Mouse (Mus musculus): ENCODE measurements around the gene Setd4. TPM values are rescaled to one million over a fixed set of nuclear protein-coding genes. Genes with fewer than 3 reads are reported as not detected.

Setd4 gene
- polyA plus RNA-seq, 1 experiment from 2014 or later = 12.3 TPM

GRCm38 (mm10) chr16:93585703-93586205 is 18.1 kb downstream of the Setd4 start:
- no peak overlapping the region for H3K4me2 ChIP-seq (ENCODE audit: low read depth, low read length)
- no peak overlapping the region for H3K4me3 ChIP-seq (ENCODE audit: low read depth, low read length)
- ATAC-seq (ENCODE audit: low read depth) = no peak
- H3K9me3 ChIP-seq (ENCODE audit: control insufficient read depth, low read length) = no peaks in the 10 kb centered on the region
- no peak overlapping the region for H3K27ac ChIP-seq (ENCODE audit: low read depth, low read length)
- WGBS = 94% methylated on average over 9 of the region's 9 CpGs
- H3K27me3 ChIP-seq (ENCODE audit: control insufficient read depth, insufficient read depth, low read length) = no peaks in the 10 kb centered on the region
- H3K36me3 ChIP-seq (ENCODE audit: control insufficient read depth, insufficient read depth, low read length) = peaks cover 20% of the 10 kb centered on the region
- no peaks in the 10 kb centered on the region for H3K4me1 ChIP-seq (ENCODE audit: control insufficient read depth, insufficient read depth, low read length)
- no peak overlapping the region for H3K9ac ChIP-seq (replicated peaks; ENCODE audit: low read depth, low read length)

- H3K27me3 ChIP-seq (ENCODE audit: control insufficient read depth, insufficient read depth, low read length) = no peaks in the 10 kb centered on the region
- H3K4me2 ChIP-seq (ENCODE audit: low read depth, low read length) = no peak overlapping the region
- no peaks in the 10 kb centered on the region for H3K9me3 ChIP-seq (ENCODE audit: control insufficient read depth, low read length)
- H3K4me1 ChIP-seq (ENCODE audit: control insufficient read depth, insufficient read depth, low read length) = no peaks in the 10 kb centered on the region
- no peak for ATAC-seq (ENCODE audit: low read depth)
- H3K4me3 ChIP-seq (ENCODE audit: low read depth, low read length) = no peak overlapping the region
- 91% methylated on average over 24 of the region's 24 CpGs for WGBS
- peaks cover 19% of the 10 kb centered on the region for H3K36me3 ChIP-seq (ENCODE audit: control insufficient read depth, insufficient read depth, low read length)
- no peak overlapping the region for H3K27ac ChIP-seq (ENCODE audit: low read depth, low read length)
- H3K9ac ChIP-seq (replicated peaks; ENCODE audit: low read depth, low read length) = no peak overlapping the region
Observed at GRCm38 (mm10) chr16:93584976-93585702, 18.7 kb downstream of the Setd4 start.

- H3K27me3 ChIP-seq (ENCODE audit: control insufficient read depth, insufficient read depth, low read length) = no peaks in the 10 kb centered on the region
- no peak overlapping the region for H3K27ac ChIP-seq (ENCODE audit: low read depth, low read length)
- peaks cover 16% of the 10 kb centered on the region for H3K36me3 ChIP-seq (ENCODE audit: control insufficient read depth, insufficient read depth, low read length)
- H3K9ac ChIP-seq (replicated peaks; ENCODE audit: low read depth, low read length) = no peak overlapping the region
- 79% methylated on average over 6 of the region's 6 CpGs for WGBS
- no peaks in the 10 kb centered on the region for H3K9me3 ChIP-seq (ENCODE audit: control insufficient read depth, low read length)
- no peak overlapping the region for H3K4me2 ChIP-seq (ENCODE audit: low read depth, low read length)
- ATAC-seq (ENCODE audit: low read depth) = no peak
- H3K4me3 ChIP-seq (ENCODE audit: low read depth, low read length) = no peak overlapping the region
- no peaks in the 10 kb centered on the region for H3K4me1 ChIP-seq (ENCODE audit: control insufficient read depth, insufficient read depth, low read length)
Observed at GRCm38 (mm10) chr16:93581125-93581524, 22.7 kb downstream of the Setd4 start.

GRCm38 (mm10) chr16:93578346-93579005 is 25.4 kb downstream of the Setd4 start:
- 91% methylated on average over 8 of the region's 8 CpGs for WGBS
- no peak overlapping the region for H3K4me2 ChIP-seq (ENCODE audit: low read depth, low read length)
- H3K4me3 ChIP-seq (ENCODE audit: low read depth, low read length) = no peak overlapping the region
- no peak overlapping the region for H3K27ac ChIP-seq (ENCODE audit: low read depth, low read length)
- no peak for ATAC-seq (ENCODE audit: low read depth)
- no peak overlapping the region for H3K9ac ChIP-seq (replicated peaks; ENCODE audit: low read depth, low read length)
- H3K27me3 ChIP-seq (ENCODE audit: control insufficient read depth, insufficient read depth, low read length) = no peaks in the 10 kb centered on the region
- H3K9me3 ChIP-seq (ENCODE audit: control insufficient read depth, low read length) = no peaks in the 10 kb centered on the region
- no peaks in the 10 kb centered on the region for H3K36me3 ChIP-seq (ENCODE audit: control insufficient read depth, insufficient read depth, low read length)
- H3K4me1 ChIP-seq (ENCODE audit: control insufficient read depth, insufficient read depth, low read length) = no peaks in the 10 kb centered on the region

- ATAC-seq (ENCODE audit: low read depth) = 0 out of 2 replicates have a peak, but pooled peaks have one; percentile 44
- Histone ChIP-seq H3K4me3 (ENCODE audit: low read depth, low read length) (no peak overlapping the region), H3K4me1 (ENCODE audit: control insufficient read depth, insufficient read depth, low read length) (no peaks in the 10 kb centered on the region), H3K9ac (replicated peaks; ENCODE audit: low read depth, low read length) (no peak overlapping the region), H3K27me3 (ENCODE audit: control insufficient read depth, insufficient read depth, low read length) (no peaks in the 10 kb centered on the region), H3K27ac (ENCODE audit: low read depth, low read length) (no peak overlapping the region), H3K4me2 (ENCODE audit: low read depth, low read length) (no peak overlapping the region), H3K9me3 (ENCODE audit: control insufficient read depth, low read length) (no peaks in the 10 kb centered on the region), H3K36me3 (ENCODE audit: control insufficient read depth, insufficient read depth, low read length) (no peaks in the 10 kb centered on the region)
- WGBS = 36% methylated on average over 14 of the region's 14 CpGs
Observed at GRCm38 (mm10) chr16:93576412-93577082, 27.3 kb downstream of the Setd4 start.

GRCm38 (mm10) chr16:93575574-93575973 is 28.3 kb downstream of the Setd4 start:
- H3K9me3 ChIP-seq (ENCODE audit: control insufficient read depth, low read length) = no peaks in the 10 kb centered on the region
- H3K4me1 ChIP-seq (ENCODE audit: control insufficient read depth, insufficient read depth, low read length) = no peaks in the 10 kb centered on the region
- peak; percentile 31; the same call in 1 of the 2 replicates for ATAC-seq (ENCODE audit: low read depth)
- H3K4me3 ChIP-seq (ENCODE audit: low read depth, low read length) = no peak overlapping the region
- no peak overlapping the region for H3K27ac ChIP-seq (ENCODE audit: low read depth, low read length)
- H3K27me3 ChIP-seq (ENCODE audit: control insufficient read depth, insufficient read depth, low read length) = no peaks in the 10 kb centered on the region
- WGBS = 81% methylated on average over 5 of the region's 5 CpGs
- no peak overlapping the region for H3K4me2 ChIP-seq (ENCODE audit: low read depth, low read length)
- no peak overlapping the region for H3K9ac ChIP-seq (replicated peaks; ENCODE audit: low read depth, low read length)
- no peaks in the 10 kb centered on the region for H3K36me3 ChIP-seq (ENCODE audit: control insufficient read depth, insufficient read depth, low read length)

GRCm38 (mm10) chr16:93574521-93575191 is 29.2 kb downstream of the Setd4 start:
- H3K4me3 ChIP-seq (ENCODE audit: low read depth, low read length) = no peak overlapping the region
- no peaks in the 10 kb centered on the region for H3K9me3 ChIP-seq (ENCODE audit: control insufficient read depth, low read length)
- no peak overlapping the region for H3K4me2 ChIP-seq (ENCODE audit: low read depth, low read length)
- H3K27me3 ChIP-seq (ENCODE audit: control insufficient read depth, insufficient read depth, low read length) = no peaks in the 10 kb centered on the region
- H3K36me3 ChIP-seq (ENCODE audit: control insufficient read depth, insufficient read depth, low read length) = no peaks in the 10 kb centered on the region
- H3K9ac ChIP-seq (replicated peaks; ENCODE audit: low read depth, low read length) = no peak overlapping the region
- ATAC-seq (ENCODE audit: low read depth) = no peak
- WGBS = 66% methylated on average over 18 of the region's 18 CpGs
- no peaks in the 10 kb centered on the region for H3K4me1 ChIP-seq (ENCODE audit: control insufficient read depth, insufficient read depth, low read length)
- no peak overlapping the region for H3K27ac ChIP-seq (ENCODE audit: low read depth, low read length)

- Histone ChIP-seq H3K9me3 (ENCODE audit: control insufficient read depth, low read length) (no peaks in the 10 kb centered on the region), H3K27ac (ENCODE audit: low read depth, low read length) (no peak overlapping the region), H3K9ac (replicated peaks; ENCODE audit: low read depth, low read length) (no peak overlapping the region), H3K4me1 (ENCODE audit: control insufficient read depth, insufficient read depth, low read length) (no peaks in the 10 kb centered on the region), H3K27me3 (ENCODE audit: control insufficient read depth, insufficient read depth, low read length) (no peaks in the 10 kb centered on the region), H3K4me2 (ENCODE audit: low read depth, low read length) (no peak overlapping the region), H3K36me3 (ENCODE audit: control insufficient read depth, insufficient read depth, low read length) (no peaks in the 10 kb centered on the region), H3K4me3 (ENCODE audit: low read depth, low read length) (no peak overlapping the region)
- WGBS = over 99% methylated on average over 5 of the region's 5 CpGs
- ATAC-seq (ENCODE audit: low read depth) = no peak
Observed at GRCm38 (mm10) chr16:93573434-93573833, 30.4 kb downstream of the Setd4 start.
